Mouse (Mus musculus) heart, adult 2 months (tissue): ENCODE data around the gene Vangl1.

Experiments
- CTCF ChIP-seq: fragments of 200-600 bp; IDR thresholded peaks from 2 replicates; pipeline ENCODE4 v1.8.1; 2022; ENCODE audit warnings: antibody characterized with exemption, mild to moderate bottlenecking, moderate library complexity
- POLR2A ChIP-seq: fragments of 200-500 bp; IDR thresholded peaks from 2 replicates; pipeline ENCODE4 v1.6.1; 2011; ENCODE audit warnings: mild to moderate bottlenecking, low read depth, low read length, control low read depth; ENCODE audit not compliant: insufficient read depth

DNA sequence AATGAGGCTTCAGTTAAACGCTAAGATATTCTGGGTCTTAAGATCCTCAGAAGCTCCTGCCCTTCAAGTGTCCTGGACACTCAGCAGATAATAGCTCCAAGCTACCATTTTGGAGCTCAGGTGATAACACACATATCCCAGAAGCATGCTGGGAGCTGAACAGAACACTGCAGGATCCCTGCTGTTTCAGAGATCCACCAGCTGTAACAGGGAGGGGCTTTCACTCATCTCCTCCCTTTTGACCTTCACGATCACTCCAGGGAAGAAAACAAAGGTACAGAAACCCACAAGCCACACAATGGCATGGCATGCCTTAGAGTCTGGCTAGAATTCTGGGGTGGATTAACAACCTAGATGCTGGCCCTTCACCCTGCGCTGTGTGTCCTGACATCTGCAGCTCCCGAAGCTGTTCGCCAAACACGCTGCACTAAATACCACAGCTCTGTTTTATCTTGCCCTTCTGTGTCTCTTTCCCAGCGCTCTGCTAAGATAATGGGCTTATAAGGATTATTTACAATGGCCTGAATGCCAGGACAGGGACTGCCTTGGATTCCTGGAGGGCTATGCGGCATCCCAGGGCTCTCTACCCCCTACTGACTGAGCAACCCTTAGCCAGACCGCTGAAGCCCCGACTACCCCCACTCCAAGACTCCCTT is 36.8 kb downstream of the Vangl1 start:
- TF ChIP-seq CTCF (no peak), POLR2A (no peak)
